Mouse (Mus musculus): Measurements from ENCODE around the gene Foxr1. TPM values are rescaled to one million over a fixed set of nuclear protein-coding genes. Genes with fewer than 3 reads are reported as not detected.
"Not testable (repeated sequence)": the region's sequence is repeated elsewhere in the genome, so short reads cannot be mapped to it uniquely, and the experiment has no call there.

Foxr1 gene
- polyA plus RNA-seq, 1 experiment: not detected

- under 1% methylated on average over 27 of the region's 27 CpGs for WGBS
Observed at GRCm38 (mm10) chr9:44478229-44478921, 37.4 kb upstream of the Foxr1 start.

GRCm38 (mm10) chr9:44477339-44478228 lies 36.6 kb upstream of the Foxr1 start:
- no peak for DNase-seq (ENCODE audit: low read depth, low spot score)
- WGBS: 7% methylated on average over 24 of the region's 24 CpGs

More at GRCm38 (mm10) chr9:44478229-44478921, 37.4 kb upstream of the Foxr1 start:
- DNase-seq (ENCODE audit: low read depth, low spot score): no peak

- 95% methylated on average over 3 of the region's 3 CpGs for WGBS
Observed at GRCm38 (mm10) chr9:44475936-44476335, 35.0 kb upstream of the Foxr1 start.

GRCm38 (mm10) chr9:44474327-44474726 lies 33.4 kb upstream of the Foxr1 start:
- WGBS: 25% methylated on average over 1 of the region's 1 CpGs

More at GRCm38 (mm10) chr9:44475936-44476335, 35.0 kb upstream of the Foxr1 start:
- DNase-seq (ENCODE audit: low read depth, low spot score): no peak

GRCm38 (mm10) chr9:44473184-44473583 lies 32.2 kb upstream of the Foxr1 start:
- 67% methylated on average over 3 of the region's 3 CpGs for WGBS
- DNase-seq (ENCODE audit: low read depth, low spot score): no peak

More at GRCm38 (mm10) chr9:44474327-44474726, 33.4 kb upstream of the Foxr1 start:
- no peak for DNase-seq (ENCODE audit: low read depth, low spot score)

GRCm38 (mm10) chr9:44468800-44469199 lies 27.9 kb upstream of the Foxr1 start:
- DNase-seq (ENCODE audit: low read depth, low spot score): no peak
- 47% methylated on average over 2 of the region's 2 CpGs for WGBS

- WGBS: 23% methylated on average over 7 of the region's 7 CpGs
Observed at GRCm38 (mm10) chr9:44468224-44468623, 27.3 kb upstream of the Foxr1 start.

GRCm38 (mm10) chr9:44461950-44462349 lies 21.0 kb upstream of the Foxr1 start:
- WGBS: 72% methylated on average over 5 of the region's 5 CpGs
- DNase-seq (ENCODE audit: low read depth, low spot score): no peak

More at GRCm38 (mm10) chr9:44468224-44468623, 27.3 kb upstream of the Foxr1 start:
- DNase-seq (ENCODE audit: low read depth, low spot score): no peak

- DNase-seq (ENCODE audit: low read depth, low spot score): no peak
- WGBS: 21% methylated on average over 11 of the region's 11 CpGs
Observed at GRCm38 (mm10) chr9:44457035-44457742, 16.3 kb upstream of the Foxr1 start.

GRCm38 (mm10) chr9:44454891-44455220 lies 13.9 kb upstream of the Foxr1 start, which contains the start of gene Upk2:
Gene Upk2 (minus strand): TSS chr9:44454976.
- no peak for DNase-seq (ENCODE audit: low read depth, low spot score)
- WGBS: 35% methylated on average over 4 of the region's 4 CpGs

- 16% methylated on average over 14 of the region's 14 CpGs for WGBS
- peak; percentile 47 for DNase-seq (ENCODE audit: low read depth, low spot score)
Observed at GRCm38 (mm10) chr9:44454132-44454890, 13.4 kb upstream of the Foxr1 start.

- no peak for DNase-seq (ENCODE audit: low read depth, low spot score)
Observed at GRCm38 (mm10) chr9:44450387-44450786, 9.5 kb upstream of the Foxr1 start.

- WGBS: 85% methylated on average over 7 of the region's 7 CpGs
Observed at GRCm38 (mm10) chr9:44444402-44445025, 3.6 kb upstream of the Foxr1 start.

GRCm38 (mm10) chr9:44435747-44436146 lies 5.2 kb downstream of the Foxr1 start:
- 60% methylated on average over 6 of the region's 6 CpGs for WGBS
- DNase-seq (ENCODE audit: low read depth, low spot score): no peak

More at GRCm38 (mm10) chr9:44444402-44445025, 3.6 kb upstream of the Foxr1 start:
- DNase-seq (ENCODE audit: low read depth, low spot score): not testable (repeated sequence)

GRCm38 (mm10) chr9:44432577-44433185 lies 8.3 kb downstream of the Foxr1 start:
- no peak for DNase-seq (ENCODE audit: low read depth, low spot score)
- WGBS: 38% methylated on average over 5 of the region's 5 CpGs

- WGBS: 55% methylated on average over 4 of the region's 4 CpGs
Observed at GRCm38 (mm10) chr9:44423576-44423975, 17.4 kb downstream of the Foxr1 start.

GRCm38 (mm10) chr9:44420280-44420898 lies 20.5 kb downstream of the Foxr1 start:
- WGBS: 64% methylated on average over 5 of the region's 5 CpGs
- no peak for DNase-seq (ENCODE audit: low read depth, low spot score)

More at GRCm38 (mm10) chr9:44423576-44423975, 17.4 kb downstream of the Foxr1 start:
- no peak for DNase-seq (ENCODE audit: low read depth, low spot score)

- 94% methylated on average over 9 of the region's 9 CpGs for WGBS
- not testable (repeated sequence) for DNase-seq (ENCODE audit: low read depth, low spot score)
Observed at GRCm38 (mm10) chr9:44419730-44420129, 21.2 kb downstream of the Foxr1 start.

All from large intestine, adult 2 months (tissue).